Mouse (Mus musculus) megakaryocyte-erythroid progenitor cell, adult 5 weeks (primary cell): ENCODE data around the gene AC192777.2. TPM values are rescaled to one million over a fixed set of nuclear protein-coding genes. Genes with fewer than 3 reads are reported as not detected.

ENCODE experiments used
- polyA plus RNA-seq: library from polyadenylated mRNA; stranded (reverse); fragments of >175 nt; gene quantifications from 2 replicates; pipeline ENCODE4 v1.2.3, GENCODE M21; 2012

AC192777.2 gene
- not detected in 2 replicates for polyA plus RNA-seq

DNA sequence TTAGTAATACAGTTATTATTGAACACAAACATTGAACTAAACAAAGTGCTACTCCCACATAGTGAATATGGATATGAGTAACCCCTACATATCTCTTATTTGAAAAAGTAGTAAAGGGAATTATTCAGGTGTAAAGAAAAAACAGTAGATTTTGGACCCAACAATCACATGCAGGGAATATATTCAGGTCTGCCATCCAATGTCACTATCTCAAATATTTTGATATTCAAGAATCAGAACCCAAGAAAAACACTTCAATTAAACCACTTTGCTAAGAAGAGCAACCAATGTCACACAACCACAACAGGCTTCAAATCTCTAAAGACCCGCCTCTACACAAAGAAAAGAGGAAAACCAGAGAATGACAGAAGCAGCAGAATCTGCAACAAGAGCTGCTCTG is at the start of gene AC192777.2:
Gene AC192777.2 (plus strand): TSS at position 301 of the 400 bp plus-strand sequence.

Other genes starting within 250 kb of the AC192777.2 start
- gene Esp38, start 144.9 kb upstream of the AC192777.2 start, polyA plus RNA-seq = not detected in 2 replicates
- not detected in 2 replicates for gene Pgk2, start 113.2 kb downstream of the AC192777.2 start, polyA plus RNA-seq
- gene Crisp3, start 146.8 kb downstream of the AC192777.2 start, polyA plus RNA-seq = not detected in 2 replicates
- gene Crisp1, start 223.8 kb downstream of the AC192777.2 start, polyA plus RNA-seq = not detected in 2 replicates